Mouse (Mus musculus): ENCODE data around the gene Tenm2.

The Tenm2 gene

GRCm38 (mm10) chr11:37079403-37079802 is 156.4 kb downstream of the Tenm2 start:
- DNase-seq (ENCODE audit: low spot score) = no peak

- DNase-seq (ENCODE audit: low spot score) = no peak
These were observed 158.7 kb downstream of the Tenm2 start for GRCm38 (mm10) chr11:37076989-37077598.

DNA sequence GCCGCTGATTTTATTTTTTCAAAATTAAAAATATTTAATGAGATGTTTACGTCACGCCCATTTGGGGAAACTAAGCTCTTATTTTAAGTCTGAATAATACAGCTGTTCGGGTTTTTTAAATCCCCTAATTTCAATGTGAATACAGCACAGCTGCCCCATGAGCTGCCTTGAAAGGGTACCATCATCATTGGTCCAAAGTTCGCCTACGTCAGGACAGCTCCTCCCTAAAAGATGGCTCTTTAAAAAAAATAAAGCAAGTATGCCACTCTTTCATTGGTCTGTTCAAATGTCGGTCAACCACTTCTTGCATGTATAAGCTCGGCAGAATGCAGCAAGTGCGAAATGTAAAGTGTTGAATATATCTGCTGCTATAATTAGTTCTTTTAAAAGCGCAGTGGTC is 160.4 kb downstream of the Tenm2 start:
- DNase-seq (ENCODE audit: low spot score) = no peak

GRCm38 (mm10) chr11:37065459-37065858 is 170.3 kb downstream of the Tenm2 start:
- no peak for DNase-seq (ENCODE audit: low spot score)

GRCm38 (mm10) chr11:37046671-37047070 is 189.1 kb downstream of the Tenm2 start:
- DNase-seq (ENCODE audit: low spot score) = no peak

- no peak for DNase-seq (ENCODE audit: low spot score)
These were observed 194.5 kb downstream of the Tenm2 start for GRCm38 (mm10) chr11:37041259-37041658.

DNA sequence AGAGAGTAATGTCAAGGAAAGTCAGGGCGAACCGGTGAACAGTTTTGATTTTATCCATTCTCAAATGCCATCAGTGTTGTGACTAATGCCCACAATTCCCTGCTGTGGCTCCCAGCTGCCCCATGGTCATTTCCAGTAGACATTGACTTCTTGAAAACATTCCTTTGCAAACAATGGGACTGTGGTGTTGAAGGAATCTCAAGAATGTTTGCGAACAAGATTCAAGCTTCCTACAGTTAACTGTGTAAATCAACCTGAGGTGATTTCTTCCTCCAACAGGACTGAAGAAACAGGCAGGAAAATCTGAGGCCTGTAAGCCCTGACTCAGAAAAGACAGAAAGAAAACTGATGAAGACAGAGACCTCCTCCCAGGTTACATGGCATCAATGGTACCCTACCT is 196.5 kb downstream of the Tenm2 start:
- no peak for DNase-seq (ENCODE audit: low spot score)

GRCm38 (mm10) chr11:37031305-37032055 is 204.3 kb downstream of the Tenm2 start:
- DNase-seq (ENCODE audit: low spot score) = no peak

- DNase-seq (ENCODE audit: low spot score) = no peak
These were observed 223.9 kb downstream of the Tenm2 start for GRCm38 (mm10) chr11:37011900-37012299.

GRCm38 (mm10) chr11:37009243-37009642 is 226.5 kb downstream of the Tenm2 start:
- DNase-seq (ENCODE audit: low spot score) = no peak

- DNase-seq (ENCODE audit: low spot score) = no peak
These were observed 238.1 kb downstream of the Tenm2 start for GRCm38 (mm10) chr11:36997668-36998067.

DNA sequence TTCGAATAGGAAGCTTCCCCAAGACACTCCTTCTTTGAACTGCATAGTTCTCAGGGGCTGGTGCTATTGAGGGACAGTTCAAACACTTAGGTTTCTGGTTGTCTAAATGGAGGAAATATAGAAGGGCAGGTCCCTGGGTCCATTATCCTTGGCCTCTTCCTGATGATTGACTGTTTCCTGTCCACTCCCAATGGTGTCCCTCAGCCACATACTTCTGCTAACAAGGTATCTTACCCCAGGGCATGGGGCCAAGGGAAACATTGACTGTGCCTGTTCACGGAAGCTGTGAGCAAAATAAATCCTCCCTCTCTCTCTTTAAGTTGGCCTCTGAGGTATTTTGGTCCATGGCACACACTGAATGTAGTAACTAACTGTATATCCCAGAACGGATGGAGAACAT is 244.9 kb downstream of the Tenm2 start:
- DNase-seq (ENCODE audit: low spot score) = no peak

DNA sequence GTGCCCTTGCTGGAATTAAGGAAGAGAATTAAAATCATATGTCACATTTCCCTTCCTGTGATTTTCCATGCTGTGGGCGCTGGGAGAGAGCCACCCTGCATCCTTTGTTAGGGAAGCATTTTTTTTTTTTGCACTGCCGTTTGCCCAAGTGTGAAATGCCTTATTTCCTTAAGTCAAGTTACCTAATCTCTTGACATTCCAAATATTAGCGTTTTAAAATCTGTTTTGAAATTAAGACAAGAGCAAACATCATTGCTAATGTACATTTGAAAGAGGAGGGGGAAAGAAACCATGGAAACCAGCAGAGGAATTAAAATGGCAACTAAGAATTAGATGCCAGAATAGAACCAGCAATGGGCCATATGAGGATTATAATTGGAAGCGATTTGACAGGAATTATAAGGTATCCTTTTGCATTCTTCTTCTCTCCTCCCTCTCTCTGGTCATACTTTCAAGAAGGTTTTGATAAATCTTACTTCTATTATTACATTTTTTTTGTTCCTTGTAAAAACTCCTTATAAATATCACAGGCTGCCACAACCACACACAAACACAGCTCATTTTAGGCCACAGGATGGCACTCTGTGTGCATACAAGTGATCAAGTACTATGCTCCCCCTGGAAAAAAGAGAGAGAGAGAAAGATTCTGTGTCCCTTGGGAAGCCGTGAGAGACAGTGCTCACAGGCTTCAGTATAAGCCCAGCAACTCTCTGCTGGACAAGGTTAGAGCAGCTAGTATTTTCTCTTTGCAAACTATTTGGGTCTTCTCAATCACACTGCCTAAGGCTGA is 246.8 kb downstream of the Tenm2 start:
- DNase-seq (ENCODE audit: low spot score) = no peak

- DNase-seq (ENCODE audit: low spot score) = no peak
These were observed 261.6 kb downstream of the Tenm2 start for GRCm38 (mm10) chr11:36974142-36974541.

DNA sequence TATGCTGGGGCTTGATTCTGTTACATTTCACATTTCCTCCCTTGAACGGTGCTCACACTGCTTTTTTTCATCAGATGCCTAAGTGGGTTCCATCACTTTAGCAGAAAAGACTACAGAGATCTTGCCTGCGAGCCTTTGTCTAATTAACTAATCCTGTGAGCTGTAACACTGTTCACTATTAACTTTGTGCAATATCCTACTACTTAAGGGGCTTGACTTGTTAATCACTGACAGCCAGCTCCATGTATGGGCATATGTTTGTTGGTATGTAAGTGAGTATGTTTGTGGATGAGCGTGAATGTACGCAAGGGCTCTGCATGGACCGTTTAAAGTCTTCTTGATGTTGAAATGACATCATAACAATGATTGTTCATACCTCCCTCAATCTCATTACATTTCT is 277.7 kb downstream of the Tenm2 start:
- no peak for DNase-seq (ENCODE audit: low spot score)

DNA sequence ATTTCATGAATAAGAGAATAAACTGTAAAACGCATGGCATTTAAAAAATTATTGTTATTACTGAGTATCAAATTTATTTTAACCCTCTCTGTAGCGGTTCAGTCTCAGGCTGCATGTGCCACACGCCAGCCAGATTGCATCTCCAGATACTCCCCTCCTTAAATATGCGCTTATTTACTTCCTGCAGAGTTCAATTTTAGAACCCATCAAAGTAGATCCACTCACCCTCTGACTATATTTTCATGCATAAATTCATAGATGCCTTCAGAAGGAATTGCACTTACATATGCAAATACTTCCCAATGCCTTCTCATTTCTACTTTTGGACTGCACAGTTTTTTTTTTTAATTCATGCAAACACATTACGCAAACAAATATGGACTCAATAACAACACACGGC is 294.3 kb downstream of the Tenm2 start:
- no peak for DNase-seq (ENCODE audit: low spot score)

DNA sequence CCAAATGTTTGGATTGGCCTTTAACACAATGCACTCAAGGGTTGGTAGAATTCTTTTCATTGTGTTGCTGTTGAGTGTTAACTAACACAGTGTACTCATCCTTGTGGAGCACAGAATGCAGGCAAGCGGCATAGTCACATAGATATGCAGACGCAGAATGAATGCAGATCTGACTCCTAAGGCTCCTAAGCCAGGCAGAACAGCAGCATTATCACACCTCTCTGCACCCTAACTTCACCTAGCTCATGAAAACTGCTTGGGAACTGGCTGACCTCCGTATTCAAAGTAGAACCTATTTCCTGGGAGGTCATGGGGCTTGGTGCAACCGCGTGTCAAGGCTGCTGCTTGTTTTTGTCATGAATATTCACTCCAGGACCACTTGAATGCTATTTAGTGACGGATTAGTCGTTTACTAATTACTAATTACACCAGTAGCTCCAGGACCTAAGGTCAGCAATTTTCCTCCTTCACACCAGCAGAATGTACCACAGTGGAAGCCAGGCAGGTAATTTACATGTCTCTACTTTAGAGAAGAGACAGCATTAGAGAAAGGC is 295.1 kb downstream of the Tenm2 start:
- DNase-seq (ENCODE audit: low spot score) = no peak

- DNase-seq (ENCODE audit: low spot score) = no peak
These were observed 305.9 kb downstream of the Tenm2 start for GRCm38 (mm10) chr11:36929817-36930216.

- DNase-seq (ENCODE audit: low spot score) = no peak
These were observed 308.9 kb downstream of the Tenm2 start for GRCm38 (mm10) chr11:36926705-36927406.

DNA sequence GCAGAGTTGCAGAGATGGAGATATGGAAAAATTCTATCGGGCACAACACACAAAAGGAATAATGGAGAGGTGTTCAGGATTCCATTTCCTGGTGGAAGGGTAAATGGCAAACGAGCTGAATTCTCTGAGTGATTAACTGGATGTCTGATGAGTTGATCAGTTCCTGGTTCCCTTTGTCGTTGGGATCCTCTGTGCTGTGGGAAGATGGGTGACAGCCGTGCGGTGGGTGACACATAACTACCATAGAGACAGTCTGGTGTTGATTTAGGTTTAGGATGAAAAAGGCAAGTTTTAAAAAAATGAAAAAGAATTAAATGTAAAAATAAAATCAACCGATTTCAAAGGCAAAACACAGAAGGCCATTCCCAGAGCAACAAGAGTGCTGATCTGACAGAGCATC is 316.5 kb downstream of the Tenm2 start:
- DNase-seq (ENCODE audit: low spot score) = no peak

- DNase-seq (ENCODE audit: low spot score) = no peak
These were observed 324.4 kb downstream of the Tenm2 start for GRCm38 (mm10) chr11:36911406-36911805.

GRCm38 (mm10) chr11:36909036-36909435 is 326.7 kb downstream of the Tenm2 start:
- DNase-seq (ENCODE audit: low spot score) = no peak
